ENCODE assay signal across 15 mouse cellular contexts in the genomic region with DNA sequence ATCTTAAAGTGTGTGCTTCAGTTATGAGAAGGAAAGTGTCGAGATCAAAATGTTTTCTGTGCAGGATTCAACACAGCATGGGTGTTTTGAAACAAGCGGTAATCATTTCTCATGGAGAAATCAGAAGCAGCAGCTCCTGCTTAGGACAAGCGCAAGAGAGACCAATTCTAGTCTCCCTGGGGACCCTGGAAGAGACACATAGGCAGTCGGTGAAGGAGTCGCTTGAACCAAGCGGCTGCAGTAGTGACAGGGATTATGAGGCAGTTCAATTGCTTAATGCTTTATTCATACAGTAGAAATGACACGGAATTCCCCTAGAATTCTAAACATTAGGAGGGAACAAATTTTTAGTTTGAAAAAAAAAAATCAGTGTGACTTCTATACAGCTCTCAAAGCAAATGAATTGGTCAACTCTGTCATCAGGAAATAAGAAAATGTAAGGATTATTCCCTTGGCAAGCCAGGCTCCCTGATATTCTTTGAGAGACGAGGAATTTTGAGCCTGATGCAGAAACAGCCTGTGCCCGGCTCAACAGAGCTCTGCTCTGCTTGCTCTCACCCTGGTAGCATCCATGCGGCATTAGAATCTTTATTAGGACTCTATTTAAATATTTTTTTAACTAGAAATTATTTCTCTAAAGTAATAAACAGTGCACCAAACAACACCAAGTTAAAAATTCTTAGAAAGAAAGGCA.
DNase-seq lines count a peak whose midpoint lies in the region; ATAC-seq lines count a peak whose summit lies in the region.
"Had no signal": no experiment of that assay in that cellular context is flagged by ENCODE, and none has a peak within 500 bp of the region (broad histone marks: within the 10 kb centered on the region; RNA-seq: fewer than 3 reads in every experiment).

No protein-coding gene starts in this region.

- no peak overlapping the region for H3K9ac ChIP-seq in hindbrain, embryonic 11.5 days (ENCODE audit: low read depth, low read length)
- H3K9ac ChIP-seq in forebrain, embryonic 16.5 days (replicated peaks; ENCODE audit: low read depth, low read length) = no peak overlapping the region
- no peak overlapping the region for H3K9ac ChIP-seq in hindbrain, embryonic 16.5 days (ENCODE audit: low read depth, low read length)
- no peak overlapping the region for H3K9ac ChIP-seq in neural tube, embryonic 14.5 days (replicated peaks; ENCODE audit: low read depth, low read length)
- H3K9ac ChIP-seq: limb, embryonic 12.5 days; liver, embryonic 15.5 days had no signal

- H3K4me1 ChIP-seq in hindbrain, embryonic 11.5 days (replicated peaks; ENCODE audit: control insufficient read depth, insufficient read depth, low read length) = no peaks in the 10 kb centered on the region
- no peaks in the 10 kb centered on the region for H3K4me1 ChIP-seq in hindbrain, embryonic 10.5 days (replicated peaks)
- H3K4me1 ChIP-seq in forebrain, embryonic 16.5 days (replicated peaks; ENCODE audit: control insufficient read depth, insufficient read depth, low read length) = peaks cover 16% of the 10 kb centered on the region
- no peaks in the 10 kb centered on the region; the same call in 1 of the 2 replicates for H3K4me1 ChIP-seq in hindbrain, embryonic 16.5 days (ENCODE audit: control insufficient read depth, insufficient read depth, low read depth, low read length)
- peaks cover 7% of the 10 kb centered on the region for H3K4me1 ChIP-seq in neural tube, embryonic 14.5 days (ENCODE audit: control insufficient read depth, insufficient read depth, low read length)
- H3K4me1 ChIP-seq: limb, embryonic 12.5 days; liver, embryonic 15.5 days had no signal

- 54% methylated on average over 10 of the region's 10 CpGs for WGBS in hindbrain, embryonic 11.5 days
- WGBS in hindbrain, embryonic 10.5 days = 62% methylated on average over 10 of the region's 10 CpGs
- 28% methylated on average over 10 of the region's 10 CpGs for WGBS in forebrain, embryonic 16.5 days
- 33% methylated on average over 10 of the region's 10 CpGs for WGBS in hindbrain, embryonic 16.5 days
- 38% methylated on average over 10 of the region's 10 CpGs for WGBS in neural tube, embryonic 14.5 days

- peak; percentile 67; the same call in 1 of the 2 replicates for ATAC-seq in hindbrain, embryonic 11.5 days (ENCODE audit: low FRiP score)
- ATAC-seq in forebrain, embryonic 16.5 days = peak; percentile 38
- 0 out of 2 replicates have a peak, but pooled peaks have one; percentile 46 for ATAC-seq in hindbrain, embryonic 16.5 days
- 0 out of 2 replicates have a peak, but pooled peaks have one; percentile 52 for ATAC-seq in neural tube, embryonic 14.5 days (ENCODE audit: low read depth)
- no peak for ATAC-seq in CD4-positive, CD25-positive, alpha-beta regulatory T cell, adult 4 months

- H3K27me3 ChIP-seq in hindbrain, embryonic 11.5 days (ENCODE audit: control insufficient read depth, insufficient read depth, low read length) = no peaks in the 10 kb centered on the region
- H3K27me3 ChIP-seq in hindbrain, embryonic 10.5 days (ENCODE audit: insufficient read depth, poor library complexity, severe bottlenecking) = no peaks in the 10 kb centered on the region
- no peaks in the 10 kb centered on the region for H3K27me3 ChIP-seq in forebrain, embryonic 16.5 days (replicated peaks; ENCODE audit: control insufficient read depth, insufficient read depth, low read length)
- no peaks in the 10 kb centered on the region for H3K27me3 ChIP-seq in hindbrain, embryonic 16.5 days (replicated peaks; ENCODE audit: control insufficient read depth, insufficient read depth, low read length)
- H3K27me3 ChIP-seq in neural tube, embryonic 14.5 days (ENCODE audit: control insufficient read depth, insufficient read depth, low read length) = no peaks in the 10 kb centered on the region
- H3K27me3 ChIP-seq: limb, embryonic 12.5 days; liver, embryonic 15.5 days had no signal

- H3K4me2 ChIP-seq in hindbrain, embryonic 11.5 days (replicated peaks; ENCODE audit: low read depth, low read length) = no peak overlapping the region
- H3K4me2 ChIP-seq in forebrain, embryonic 16.5 days (ENCODE audit: low read length) = peak overlapping the region; percentile 31; the same call in 1 of the 2 replicates
- H3K4me2 ChIP-seq in hindbrain, embryonic 16.5 days (ENCODE audit: low read length) = peak overlapping the region; percentile 35
- no peak overlapping the region for H3K4me2 ChIP-seq in neural tube, embryonic 14.5 days (ENCODE audit: low read depth, low read length)
- H3K4me2 ChIP-seq: limb, embryonic 12.5 days; liver, embryonic 15.5 days had no signal

- no peaks in the 10 kb centered on the region for H3K9me3 ChIP-seq in hindbrain, embryonic 11.5 days (ENCODE audit: control insufficient read depth, low read length)
- H3K9me3 ChIP-seq in hindbrain, embryonic 10.5 days = no peaks in the 10 kb centered on the region
- H3K9me3 ChIP-seq in forebrain, embryonic 16.5 days (ENCODE audit: control insufficient read depth, low read length) = no peaks in the 10 kb centered on the region
- no peaks in the 10 kb centered on the region for H3K9me3 ChIP-seq in hindbrain, embryonic 16.5 days (ENCODE audit: control insufficient read depth, low read length)
- H3K9me3 ChIP-seq in neural tube, embryonic 14.5 days (ENCODE audit: control insufficient read depth, low read length) = no peaks in the 10 kb centered on the region
- H3K9me3 ChIP-seq: limb, embryonic 12.5 days; liver, embryonic 15.5 days had no signal

- no peak overlapping the region for H3K27ac ChIP-seq in hindbrain, embryonic 11.5 days (ENCODE audit: low read depth, low read length)
- no peak overlapping the region for H3K27ac ChIP-seq in hindbrain, embryonic 10.5 days
- H3K27ac ChIP-seq in forebrain, embryonic 16.5 days (ENCODE audit: low read length) = no peak overlapping the region; the same call in 1 of the 2 replicates
- H3K27ac ChIP-seq in hindbrain, embryonic 16.5 days (ENCODE audit: low read depth, low read length) = no peak overlapping the region
- no peak overlapping the region for H3K27ac ChIP-seq in neural tube, embryonic 14.5 days (ENCODE audit: low read depth, low read length)
- H3K27ac ChIP-seq: gastrocnemius, adult 2 months; limb, embryonic 12.5 days; liver, embryonic 15.5 days had no signal

- H3K4me3 ChIP-seq in hindbrain, embryonic 11.5 days (ENCODE audit: low read depth, low read length) = no peak overlapping the region
- H3K4me3 ChIP-seq in hindbrain, embryonic 10.5 days = no peak overlapping the region
- H3K4me3 ChIP-seq in forebrain, embryonic 16.5 days (replicated peaks; ENCODE audit: low read length) = no peak overlapping the region
- no peak overlapping the region for H3K4me3 ChIP-seq in hindbrain, embryonic 16.5 days (ENCODE audit: low read length)
- H3K4me3 ChIP-seq in neural tube, embryonic 14.5 days (ENCODE audit: low read depth, low read length) = no peak overlapping the region
- H3K4me3 ChIP-seq: gastrocnemius, adult 2 months; limb, embryonic 12.5 days; liver, embryonic 15.5 days had no signal

- H3K36me3 ChIP-seq in hindbrain, embryonic 11.5 days (ENCODE audit: control insufficient read depth, insufficient read depth, low read length) = no peaks in the 10 kb centered on the region
- H3K36me3 ChIP-seq in hindbrain, embryonic 10.5 days = no peaks in the 10 kb centered on the region
- no peaks in the 10 kb centered on the region for H3K36me3 ChIP-seq in forebrain, embryonic 16.5 days (ENCODE audit: control insufficient read depth, insufficient read depth)
- no peaks in the 10 kb centered on the region for H3K36me3 ChIP-seq in hindbrain, embryonic 16.5 days (ENCODE audit: control insufficient read depth, insufficient read depth, low read length)
- H3K36me3 ChIP-seq in neural tube, embryonic 14.5 days (ENCODE audit: control insufficient read depth, insufficient read depth, low read length) = no peaks in the 10 kb centered on the region
- H3K36me3 ChIP-seq: limb, embryonic 12.5 days; liver, embryonic 15.5 days had no signal

- peak; percentile 30 for DNase-seq in hindbrain, embryonic 11.5 days (ENCODE audit: low spot score)
- DNase-seq in hindbrain, embryonic 10.5 days (ENCODE audit: low spot score) = no peak
- no peak for DNase-seq in urinary bladder, postnatal 25 days (ENCODE audit: low spot score)
- DNase-seq: gastrocnemius, adult 2 months; heart, postnatal 14 days; kidney, adult 11 months; kidney, postnatal 14 days; lung, postnatal 36 days; thymus, postnatal 36 days had no signal

Comparison
In these comparisons a context has a peak if more than half of its experiments do, and no peak if none do; other contexts are left out.
1. H3K4me2 ChIP-seq: peak in forebrain, embryonic 16.5 days (single experiment) and hindbrain, embryonic 16.5 days (single experiment); none in hindbrain, embryonic 11.5 days (single experiment) and neural tube, embryonic 14.5 days (single experiment).